Mouse (Mus musculus): ENCODE measurements around the gene Map1a. TPM values are rescaled to one million over a fixed set of nuclear protein-coding genes. Genes with fewer than 3 reads are reported as not detected.

Gene Map1a
- 4.0 and 5.6 TPM in 2 replicates for polyA plus RNA-seq (2012; rRNA removed)

GRCm38 (mm10) chr2:121288901-121289729, at the start of gene Map1a:
Gene Map1a (plus strand): TSS chr2:121289600.
- peak; percentile 4 for DNase-seq (ENCODE audit: low read depth)

DNA sequence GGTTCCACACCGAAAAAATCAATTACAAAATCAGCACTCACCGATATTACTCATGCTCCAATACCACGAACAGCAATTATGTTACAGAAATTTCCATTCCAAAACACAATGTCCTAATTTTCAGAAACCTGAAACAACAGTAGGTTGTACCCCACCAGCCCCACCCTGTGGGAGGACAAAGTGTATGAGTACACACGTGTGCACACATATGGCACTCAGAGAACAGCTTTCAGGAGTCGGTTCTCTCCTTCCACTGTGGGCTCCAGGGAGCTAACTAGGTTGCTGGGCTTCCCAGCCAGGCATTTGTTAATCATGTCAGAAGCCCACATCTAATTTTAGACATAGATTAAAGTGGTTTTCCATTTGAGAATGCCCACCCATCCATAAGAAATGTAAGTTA, 45.3 kb upstream of the Map1a start:
- DNase-seq (ENCODE audit: low read depth): no peak

DNA sequence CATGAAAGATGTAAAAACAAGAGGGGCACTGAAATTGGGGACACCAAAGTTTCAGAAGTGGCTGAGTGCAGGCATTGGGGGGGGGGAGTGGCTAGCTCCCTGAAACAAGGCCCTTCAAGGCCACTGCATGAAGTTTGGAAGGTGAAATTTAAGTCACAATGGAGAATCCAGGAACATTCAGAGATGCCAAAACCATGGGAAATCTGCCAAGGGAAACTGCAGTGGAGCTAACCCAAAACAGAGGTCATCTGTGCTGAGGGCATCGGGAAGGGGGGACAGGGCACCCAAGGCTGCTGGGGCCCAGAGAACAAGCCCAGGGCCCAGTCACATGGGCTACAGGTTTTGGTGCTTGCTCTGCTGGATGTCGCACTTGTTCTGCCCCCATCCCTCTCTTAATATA, 39.6 kb upstream of the Map1a start:
- no peak for DNase-seq (ENCODE audit: low read depth)

DNA sequence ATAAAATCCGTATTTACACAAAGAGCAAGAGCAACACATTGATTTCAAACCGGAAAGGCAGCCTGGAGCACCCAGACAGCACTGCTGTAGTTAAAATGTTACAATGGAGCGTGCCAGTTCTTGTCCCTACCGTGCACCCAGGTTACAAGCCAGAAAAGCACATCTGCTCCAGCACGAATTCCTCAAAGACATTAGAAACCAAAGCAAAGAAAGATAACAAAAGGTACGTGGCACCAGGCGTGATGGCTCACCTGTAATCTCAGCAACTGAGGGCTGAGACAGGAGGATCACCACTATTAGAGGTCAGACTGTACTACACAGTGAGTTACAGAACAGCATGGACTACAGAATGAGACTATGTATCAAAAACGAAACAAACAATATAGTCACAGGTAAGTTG, 21.0 kb upstream of the Map1a start:
- DNase-seq (ENCODE audit: low read depth): no peak

- DNase-seq (ENCODE audit: low read depth): no peak
Observed at GRCm38 (mm10) chr2:121270521-121271235, 18.7 kb upstream of the Map1a start.

GRCm38 (mm10) chr2:121271236-121271927, 18.0 kb upstream of the Map1a start, which contains the start of gene Trp53bp1:
Gene Trp53bp1 (minus strand): TSS chr2:121271407.
- DNase-seq (ENCODE audit: low read depth): peak; percentile 62

DNA sequence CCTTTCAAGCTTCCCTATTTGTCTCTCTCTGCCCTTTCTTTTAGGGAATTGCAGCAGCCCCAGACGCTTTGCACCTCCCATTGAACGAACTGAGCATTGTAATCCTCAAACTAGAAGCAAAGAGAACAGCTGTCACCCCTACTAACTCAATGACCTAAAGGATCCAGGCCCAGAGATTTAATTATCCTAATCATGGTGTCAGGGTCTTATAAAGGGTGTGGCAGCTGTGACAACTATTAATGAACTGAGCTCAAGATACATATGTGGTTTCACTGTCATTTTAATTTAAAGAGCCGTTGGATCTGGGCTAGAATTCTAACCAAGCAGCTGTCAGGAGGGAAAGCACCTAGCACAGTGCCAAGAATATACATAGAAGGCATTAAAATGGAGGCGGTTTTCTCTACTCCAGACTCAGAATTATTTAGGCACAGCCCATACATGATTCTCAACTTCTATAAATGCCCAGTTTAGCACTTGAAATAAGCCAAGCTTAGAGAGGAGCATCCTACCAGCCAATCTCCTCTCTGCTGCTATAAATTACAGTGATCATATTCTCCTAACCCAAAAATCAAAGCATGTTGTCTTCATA, 17.4 kb upstream of the Map1a start:
- DNase-seq (ENCODE audit: low read depth): no peak

DNA sequence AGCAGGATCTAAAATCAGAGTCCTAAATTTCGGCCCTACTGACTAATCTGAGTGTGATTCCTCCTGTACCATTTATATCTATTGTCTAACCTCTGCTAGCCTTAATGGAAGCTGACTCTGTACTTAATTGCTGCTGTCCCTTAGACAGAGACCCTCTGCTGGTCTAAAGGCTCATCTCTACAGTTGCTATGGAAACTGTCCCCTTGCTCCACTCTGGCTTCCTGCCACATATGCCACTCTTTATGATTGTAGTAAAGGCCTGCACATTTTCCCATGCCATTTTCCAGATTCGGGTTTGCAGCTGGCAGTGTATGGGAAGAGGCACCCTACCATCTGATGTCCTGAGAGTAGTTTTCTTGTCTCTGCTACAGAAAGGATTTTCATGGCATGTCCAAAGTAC, 1.6 kb upstream of the Map1a start:
- no peak for DNase-seq (ENCODE audit: low read depth)

DNA sequence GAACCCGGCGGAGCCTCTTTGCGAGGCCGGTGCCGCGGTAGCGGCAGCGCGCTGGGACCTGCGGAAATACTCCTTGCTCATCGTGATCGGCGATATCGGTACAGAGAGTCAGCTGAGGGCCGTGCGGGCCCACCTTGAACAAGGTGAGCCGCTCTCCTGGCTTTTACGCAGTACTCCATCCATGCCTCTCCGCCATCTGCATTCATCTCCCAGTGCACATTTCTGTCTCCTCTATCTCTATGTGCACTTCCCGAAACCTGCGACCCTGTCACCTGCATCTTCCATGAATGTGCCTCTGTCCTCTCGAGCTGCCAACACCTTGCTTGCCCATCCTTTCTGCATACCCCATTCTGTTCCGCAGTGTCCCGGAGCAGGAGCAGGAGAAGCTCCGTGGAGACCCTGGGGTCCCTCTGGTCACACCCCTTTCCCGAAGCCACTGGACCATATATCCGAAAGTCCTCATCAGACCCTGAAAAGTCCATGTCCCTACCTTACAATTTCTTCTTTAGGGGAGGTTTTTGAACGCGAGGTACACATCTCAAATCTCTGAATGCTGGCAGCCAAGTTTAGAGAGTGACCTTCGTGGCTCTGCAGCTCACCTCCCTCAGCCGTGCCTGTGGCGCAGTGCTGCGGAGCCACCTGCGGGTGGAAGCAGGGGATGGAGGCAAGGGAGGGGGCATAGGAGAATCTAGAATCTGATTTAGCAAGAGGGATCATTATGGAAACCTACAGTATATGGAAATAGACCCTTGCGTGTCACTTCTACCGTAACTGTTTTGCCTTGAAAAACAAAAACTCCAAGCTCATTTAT, 535 bp downstream of the Map1a start:
- DNase-seq (ENCODE audit: low read depth): no peak

DNA sequence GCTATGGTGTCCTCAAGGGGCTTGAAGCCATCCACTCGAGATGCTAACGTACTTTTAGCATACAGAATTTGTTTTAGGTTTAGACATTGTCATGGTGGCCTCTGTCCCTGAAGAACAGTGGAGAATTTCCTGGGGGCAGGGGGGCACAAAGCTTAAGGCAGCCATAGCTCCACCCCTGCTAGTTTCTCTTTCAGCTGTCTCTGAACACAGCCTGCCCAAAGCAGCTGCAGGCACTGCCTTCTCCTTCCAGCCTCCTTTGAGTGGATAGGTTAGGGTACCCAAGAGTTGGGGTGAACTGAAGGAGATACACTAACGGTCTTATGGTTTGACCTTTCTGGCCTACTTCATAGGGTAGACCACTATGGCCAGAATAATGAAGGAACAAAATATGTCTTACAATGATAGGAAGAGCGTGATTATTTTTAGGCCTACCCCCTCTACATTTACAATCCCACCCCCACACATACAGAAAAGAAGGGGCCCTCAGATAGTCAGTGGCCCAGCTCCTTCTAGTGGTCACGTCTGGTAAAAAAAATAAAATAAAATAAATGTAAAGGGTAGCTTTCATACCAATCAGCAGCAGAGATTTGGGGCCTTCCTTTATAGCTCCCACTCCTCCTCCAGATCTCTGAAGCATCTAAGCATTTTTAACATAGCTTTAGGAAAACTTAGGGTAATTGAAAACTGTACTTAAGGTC, 3.1 kb downstream of the Map1a start:
- DNase-seq (ENCODE audit: low read depth): no peak

GRCm38 (mm10) chr2:121294182-121294581, 4.8 kb downstream of the Map1a start:
- DNase-seq (ENCODE audit: low read depth): no peak

DNA sequence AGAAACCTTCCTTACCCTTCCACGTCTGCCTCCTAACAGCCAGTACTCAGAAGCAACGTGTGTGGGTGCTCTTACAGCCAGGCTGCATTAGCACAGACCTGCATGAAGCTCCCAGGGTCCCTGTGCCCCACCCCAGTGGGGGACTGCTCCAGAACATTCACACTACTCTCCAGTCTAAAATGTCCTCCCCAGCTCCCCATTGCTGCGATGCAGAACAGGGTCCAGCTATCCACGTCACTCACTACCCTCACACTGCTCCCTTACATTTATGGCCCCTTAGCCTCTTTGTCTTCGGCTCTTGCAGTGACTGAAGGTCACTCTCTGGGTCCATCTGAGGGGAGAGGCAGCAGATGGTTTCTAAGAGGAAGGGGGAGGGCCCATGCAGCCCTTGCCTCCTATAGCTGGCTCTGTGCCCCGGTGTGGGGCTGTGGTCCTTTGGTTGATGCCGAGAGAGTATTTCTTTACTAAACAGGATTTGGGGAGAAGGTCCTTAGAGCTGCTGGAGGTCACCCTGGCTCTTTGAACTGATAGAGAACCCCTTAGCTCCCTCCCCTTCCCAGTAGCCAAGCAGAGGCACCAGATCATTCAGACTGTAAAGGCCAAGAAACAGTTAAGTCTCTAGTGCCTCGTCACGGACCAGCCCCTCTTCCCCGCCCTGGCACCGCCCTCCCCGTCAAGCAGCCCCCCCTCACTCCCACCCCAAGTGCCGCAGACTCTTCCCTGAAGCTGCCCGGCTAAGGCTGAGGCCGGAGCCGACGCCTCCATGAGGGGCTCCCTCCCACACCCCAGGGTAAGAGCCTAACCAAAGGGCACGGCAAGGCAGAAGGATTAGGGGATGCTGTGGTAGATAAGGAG, 5.6 kb downstream of the Map1a start:
- no peak for DNase-seq (ENCODE audit: low read depth)

DNA sequence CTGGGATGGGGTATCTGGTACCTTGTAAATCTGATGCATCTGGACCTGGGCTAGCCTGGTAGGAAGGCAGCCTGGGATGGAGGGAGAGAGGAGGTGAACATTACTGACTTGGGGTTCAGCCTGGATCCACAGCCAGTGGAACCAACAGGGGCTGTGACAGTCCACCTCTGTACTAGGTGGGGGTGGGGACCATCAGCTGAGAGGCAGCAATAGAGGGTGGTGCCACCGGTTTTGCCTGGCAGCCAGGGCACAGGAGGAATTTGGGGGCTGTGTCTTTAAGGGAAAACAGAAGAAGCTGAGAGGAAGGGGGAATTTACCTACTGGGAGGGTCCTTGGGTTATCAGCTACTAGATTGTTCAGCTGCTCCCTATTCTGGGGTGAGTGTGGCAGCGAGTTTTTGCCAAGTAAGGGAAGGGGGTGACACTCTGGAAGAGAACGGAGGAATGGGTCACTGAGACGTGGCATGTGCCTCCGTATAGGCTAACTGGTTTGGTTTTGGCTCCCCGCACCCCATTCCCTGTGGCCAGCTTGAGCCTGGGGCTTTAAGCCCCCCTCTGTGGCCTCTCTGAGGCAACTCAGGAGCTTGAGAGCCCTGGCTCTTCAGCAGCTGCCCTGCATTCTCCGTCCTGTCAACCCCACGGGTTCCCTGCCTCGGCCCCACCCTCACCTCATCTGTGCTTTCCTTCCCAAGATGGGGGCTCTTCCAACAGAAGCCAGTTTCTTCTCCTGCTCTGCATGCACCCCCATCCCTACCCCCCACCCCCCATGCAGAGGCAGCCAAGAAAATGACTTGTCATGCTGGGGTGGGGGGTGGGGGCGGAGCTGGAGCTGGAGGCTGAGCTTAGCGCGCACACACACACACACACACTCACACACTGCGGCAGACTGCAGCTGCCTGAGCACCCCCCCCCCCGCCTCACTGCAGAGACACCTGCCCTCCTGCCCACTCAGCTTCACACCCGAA, 6.5 kb downstream of the Map1a start:
- no peak for DNase-seq (ENCODE audit: low read depth)

DNA sequence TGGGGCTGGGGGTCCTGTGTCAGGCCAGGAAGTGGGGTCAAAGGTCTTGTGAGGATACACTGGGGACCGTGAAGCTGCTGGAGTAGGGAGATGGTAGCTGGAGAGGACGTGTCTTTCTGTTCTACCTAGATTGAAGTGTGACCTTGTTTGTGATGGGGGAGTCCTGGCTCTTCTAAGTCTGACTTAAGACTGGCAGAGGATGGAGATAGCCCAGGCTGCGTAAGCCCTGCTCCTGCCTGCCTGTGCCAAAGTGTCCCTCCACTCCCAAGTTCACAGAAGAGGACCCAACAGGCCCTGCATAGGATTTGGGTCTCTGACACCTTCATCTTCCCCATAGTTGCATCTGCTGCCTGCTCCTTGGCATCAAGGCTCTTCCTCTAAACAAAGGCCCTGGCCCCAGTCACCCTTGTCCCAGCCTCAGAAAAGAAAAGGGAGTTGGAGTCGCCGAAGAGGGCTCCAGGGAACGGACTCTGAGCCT, 7.4 kb downstream of the Map1a start:
- no peak for DNase-seq (ENCODE audit: low read depth)

GRCm38 (mm10) chr2:121297701-121298100, 8.3 kb downstream of the Map1a start:
- no peak for DNase-seq (ENCODE audit: low read depth)

DNA sequence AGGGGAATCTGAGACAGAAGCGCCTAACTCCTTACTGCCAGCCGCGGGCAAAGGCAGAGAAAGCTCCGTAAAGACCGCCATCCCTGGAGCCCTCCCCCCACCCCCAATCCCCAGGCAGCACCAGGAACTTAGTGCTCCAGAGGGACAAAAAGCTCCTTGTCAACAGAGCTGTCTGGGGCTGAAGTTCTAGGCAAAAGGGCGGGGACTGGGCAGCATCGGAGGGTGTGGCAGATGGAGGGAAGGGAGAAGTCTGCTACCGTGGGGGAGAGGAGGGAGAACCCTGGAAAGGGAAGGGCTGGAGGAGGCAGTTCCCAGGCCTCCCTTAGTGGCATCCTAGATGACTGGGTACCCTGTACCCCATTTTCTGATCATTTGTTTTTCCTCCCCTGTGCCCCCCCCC, 8.7 kb downstream of the Map1a start:
- no peak for DNase-seq (ENCODE audit: low read depth)

- no peak for DNase-seq (ENCODE audit: low read depth)
Observed at GRCm38 (mm10) chr2:121299471-121299870, 10.1 kb downstream of the Map1a start.

GRCm38 (mm10) chr2:121300036-121300435, 10.6 kb downstream of the Map1a start:
- no peak for DNase-seq (ENCODE audit: low read depth)
